Mouse (Mus musculus): ENCODE results near the gene Lect2. TPM values are rescaled to one million over a fixed set of nuclear protein-coding genes. Genes with fewer than 3 reads are reported as not detected.

The Lect2 gene
- not detected in 2 replicates for polyA plus RNA-seq (2015; fragmentation: Nextera tagmentation; extraction: Ambion mirVana)

- H3K9ac ChIP-seq (replicated peaks; ENCODE audit: low read depth): no peak within 1 kb of the TSS
- no peak for DNase-seq (ENCODE audit: low spot score)
- 42% methylated on average over 9 of the region's 9 CpGs for WGBS
- no peaks in the 10 kb centered on the region for H3K9me3 ChIP-seq (ENCODE audit: low read length)
- no peaks in the 10 kb centered on the region for H3K36me3 ChIP-seq (ENCODE audit: insufficient read depth, low read length)
- ATAC-seq: no peak
- no peak within 1 kb of the TSS for H3K4me2 ChIP-seq (replicated peaks; ENCODE audit: low read depth, low read length)
- H3K4me3 ChIP-seq (ENCODE audit: low read depth, low read length): no peak within 1 kb of the TSS
- H3K27ac ChIP-seq (ENCODE audit: low read length): no peak within 1 kb of the TSS
- H3K27me3 ChIP-seq (replicated peaks; ENCODE audit: insufficient read depth, low read length): no peaks in the 10 kb centered on the region
- H3K4me1 ChIP-seq (ENCODE audit: insufficient read depth, low read depth, low read length): no peaks in the 10 kb centered on the region
- TF ChIP-seq CTCF (IDR thresholded peaks at IDR 0.05) (no peak), EP300 (IDR thresholded peaks at IDR 0.05) (no peak)
Observed at GRCm38 (mm10) chr13:56548401-56548800, at the start of gene Lect2. Gene Lect2, minus strand, starts transcription at chr13:56548502.

GRCm38 (mm10) chr13:56597296-56597695, 49.0 kb upstream of the Lect2 start:
- no peak for DNase-seq (ENCODE audit: low spot score)
- peak; percentile 38 for ATAC-seq
- Histone ChIP-seq H3K4me1 (ENCODE audit: insufficient read depth, low read depth, low read length) (peaks cover 44% of the 10 kb centered on the region), H3K27ac (ENCODE audit: low read length) (no peak overlapping the region), H3K9me3 (ENCODE audit: low read length) (no peaks in the 10 kb centered on the region), H3K9ac (replicated peaks; ENCODE audit: low read depth) (no peak overlapping the region), H3K36me3 (ENCODE audit: insufficient read depth, low read length) (no peaks in the 10 kb centered on the region), H3K27me3 (replicated peaks; ENCODE audit: insufficient read depth, low read length) (no peaks in the 10 kb centered on the region), H3K4me2 (replicated peaks; ENCODE audit: low read depth, low read length) (no peak overlapping the region), H3K4me3 (ENCODE audit: low read depth, low read length) (no peak overlapping the region)
- TF ChIP-seq CTCF (IDR thresholded peaks at IDR 0.05) (no peak), EP300 (IDR thresholded peaks at IDR 0.05) (no peak)
- WGBS: 55% methylated on average over 4 of the region's 4 CpGs

- Histone ChIP-seq H3K9me3 (ENCODE audit: low read length) (no peaks in the 10 kb centered on the region), H3K4me2 (replicated peaks; ENCODE audit: low read depth, low read length) (no peak overlapping the region), H3K27ac (ENCODE audit: low read length) (no peak overlapping the region), H3K27me3 (replicated peaks; ENCODE audit: insufficient read depth, low read length) (no peaks in the 10 kb centered on the region), H3K4me1 (ENCODE audit: insufficient read depth, low read depth, low read length) (peaks cover 31% of the 10 kb centered on the region), H3K9ac (replicated peaks; ENCODE audit: low read depth) (no peak overlapping the region), H3K36me3 (ENCODE audit: insufficient read depth, low read length) (no peaks in the 10 kb centered on the region), H3K4me3 (ENCODE audit: low read depth, low read length) (no peak overlapping the region)
- 68% methylated on average over 8 of the region's 8 CpGs for WGBS
- DNase-seq (ENCODE audit: low spot score) (no peak), ATAC-seq (no peak)
- no peak for TF ChIP-seq EP300 (IDR thresholded peaks at IDR 0.05)
- TF ChIP-seq CTCF (IDR thresholded peaks at IDR 0.05): no peak
Observed at GRCm38 (mm10) chr13:56595246-56595645, 46.9 kb upstream of the Lect2 start.

GRCm38 (mm10) chr13:56593961-56594391, 45.7 kb upstream of the Lect2 start:
- H3K27ac ChIP-seq (ENCODE audit: low read length): no peak overlapping the region
- no peak for TF ChIP-seq EP300 (IDR thresholded peaks at IDR 0.05)
- no peak for TF ChIP-seq CTCF (IDR thresholded peaks at IDR 0.05)
- peaks cover 22% of the 10 kb centered on the region for H3K4me1 ChIP-seq (ENCODE audit: insufficient read depth, low read depth, low read length)
- no peak overlapping the region for H3K4me2 ChIP-seq (replicated peaks; ENCODE audit: low read depth, low read length)
- H3K36me3 ChIP-seq (ENCODE audit: insufficient read depth, low read length): no peaks in the 10 kb centered on the region
- H3K27me3 ChIP-seq (replicated peaks; ENCODE audit: insufficient read depth, low read length): no peaks in the 10 kb centered on the region
- no peak overlapping the region for H3K9ac ChIP-seq (replicated peaks; ENCODE audit: low read depth)
- ATAC-seq (no peak), DNase-seq (ENCODE audit: low spot score) (no peak)
- no peaks in the 10 kb centered on the region for H3K9me3 ChIP-seq (ENCODE audit: low read length)
- H3K4me3 ChIP-seq (ENCODE audit: low read depth, low read length): no peak overlapping the region
- 45% methylated on average over 7 of the region's 7 CpGs for WGBS

GRCm38 (mm10) chr13:56593196-56593595, 44.9 kb upstream of the Lect2 start:
- H3K9ac ChIP-seq (replicated peaks; ENCODE audit: low read depth): no peak overlapping the region
- no peak overlapping the region for H3K4me2 ChIP-seq (replicated peaks; ENCODE audit: low read depth, low read length)
- H3K4me1 ChIP-seq (ENCODE audit: insufficient read depth, low read depth, low read length): peaks cover 22% of the 10 kb centered on the region
- DNase-seq (ENCODE audit: low spot score) (no peak), ATAC-seq (no peak)
- no peak overlapping the region for H3K27ac ChIP-seq (ENCODE audit: low read length)
- H3K4me3 ChIP-seq (ENCODE audit: low read depth, low read length): no peak overlapping the region
- H3K36me3 ChIP-seq (ENCODE audit: insufficient read depth, low read length): no peaks in the 10 kb centered on the region
- 0 out of 2 replicates have a peak, but pooled peaks have one; percentile 9 for TF ChIP-seq EP300 (IDR thresholded peaks at IDR 0.05)
- no peak for TF ChIP-seq CTCF (IDR thresholded peaks at IDR 0.05)
- no peaks in the 10 kb centered on the region for H3K27me3 ChIP-seq (replicated peaks; ENCODE audit: insufficient read depth, low read length)
- H3K9me3 ChIP-seq (ENCODE audit: low read length): no peaks in the 10 kb centered on the region
- 45% methylated on average over 5 of the region's 5 CpGs for WGBS

- Histone ChIP-seq H3K4me1 (ENCODE audit: insufficient read depth, low read depth, low read length) (peaks cover 11% of the 10 kb centered on the region), H3K27ac (ENCODE audit: low read length) (no peak overlapping the region), H3K27me3 (replicated peaks; ENCODE audit: insufficient read depth, low read length) (no peaks in the 10 kb centered on the region), H3K36me3 (ENCODE audit: insufficient read depth, low read length) (no peaks in the 10 kb centered on the region), H3K4me3 (ENCODE audit: low read depth, low read length) (no peak overlapping the region), H3K9me3 (ENCODE audit: low read length) (no peaks in the 10 kb centered on the region), H3K9ac (replicated peaks; ENCODE audit: low read depth) (no peak overlapping the region), H3K4me2 (replicated peaks; ENCODE audit: low read depth, low read length) (no peak overlapping the region)
- ATAC-seq (no peak), DNase-seq (ENCODE audit: low spot score) (no peak)
- no peak for TF ChIP-seq CTCF (IDR thresholded peaks at IDR 0.05)
- no peak for TF ChIP-seq EP300 (IDR thresholded peaks at IDR 0.05)
- 14% methylated on average over 2 of the region's 2 CpGs for WGBS
Observed at GRCm38 (mm10) chr13:56591939-56592338, 43.6 kb upstream of the Lect2 start.

- H3K4me3 ChIP-seq (ENCODE audit: low read depth, low read length): no peak overlapping the region
- no peaks in the 10 kb centered on the region for H3K27me3 ChIP-seq (replicated peaks; ENCODE audit: insufficient read depth, low read length)
- DNase-seq (ENCODE audit: low spot score) (no peak), ATAC-seq (peak; percentile 3; the same call in 1 of the 2 replicates)
- TF ChIP-seq EP300 (IDR thresholded peaks at IDR 0.05) (no peak), CTCF (IDR thresholded peaks at IDR 0.05) (no peak)
- no peak overlapping the region for H3K9ac ChIP-seq (replicated peaks; ENCODE audit: low read depth)
- H3K9me3 ChIP-seq (ENCODE audit: low read length): no peaks in the 10 kb centered on the region
- WGBS: 74% methylated on average over 8 of the region's 8 CpGs
- peaks cover 5% of the 10 kb centered on the region for H3K4me1 ChIP-seq (ENCODE audit: insufficient read depth, low read depth, low read length)
- H3K36me3 ChIP-seq (ENCODE audit: insufficient read depth, low read length): no peaks in the 10 kb centered on the region
- H3K27ac ChIP-seq (ENCODE audit: low read length): no peak overlapping the region
- H3K4me2 ChIP-seq (replicated peaks; ENCODE audit: low read depth, low read length): no peak overlapping the region
Observed at GRCm38 (mm10) chr13:56591191-56591590, 42.9 kb upstream of the Lect2 start.

Measured in lung, postnatal 0 days (tissue).